Mouse (Mus musculus): ENCODE measurements around the gene Soga1. TPM values are rescaled to one million over a fixed set of nuclear protein-coding genes. Genes with fewer than 3 reads are reported as not detected.

The Soga1 gene
- total and polyA plus RNA-seq, 2 experiments from 2014 or later, result 1.1 to 21.0 TPM

DNA sequence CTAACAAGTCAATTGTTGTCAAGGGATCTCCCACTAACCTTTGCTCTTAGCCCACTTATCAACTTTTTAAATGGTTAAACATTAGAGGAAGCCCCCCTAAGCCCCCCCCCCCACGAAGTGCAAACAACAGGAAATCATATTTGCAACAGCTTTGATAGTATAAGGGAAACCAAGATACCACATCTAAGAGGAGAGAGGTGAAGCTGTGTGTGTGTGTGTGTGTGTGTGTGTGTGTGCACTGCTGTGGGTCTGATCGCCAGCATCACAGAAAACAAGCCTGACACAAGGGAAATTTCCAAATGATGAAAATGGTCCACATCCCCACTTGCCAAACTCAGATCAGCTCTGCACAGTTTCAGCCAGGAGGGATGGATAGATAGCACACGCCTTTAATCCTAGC lies 40.0 kb upstream of the Soga1 start:
- no peaks in the 10 kb centered on the region for H3K9me3 ChIP-seq (replicated peaks; ENCODE audit: control insufficient read depth, low read length)
- no peak for ATAC-seq (ENCODE audit: insufficient read depth, low read depth)
- 63% methylated on average over 3 of the region's 3 CpGs for WGBS
- no peaks in the 10 kb centered on the region for H3K27me3 ChIP-seq (ENCODE audit: control insufficient read depth, insufficient read depth, low read length)
- TF ChIP-seq CTCF (IDR thresholded peaks at IDR 0.05; ENCODE audit: low read depth) (no peak), EP300 (IDR thresholded peaks at IDR 0.05; ENCODE audit: low read depth) (no peak)
- H3K9ac ChIP-seq (replicated peaks; ENCODE audit: low read depth, low read length), result no peak overlapping the region
- DNase-seq (ENCODE audit: low spot score), result no peak
- H3K4me1 ChIP-seq (ENCODE audit: control insufficient read depth, insufficient read depth), result no peaks in the 10 kb centered on the region
- H3K36me3 ChIP-seq (replicated peaks; ENCODE audit: control insufficient read depth, insufficient read depth, low read length), result peaks cover 29% of the 10 kb centered on the region
- H3K4me3 ChIP-seq (ENCODE audit: low read depth, low read length), result no peak overlapping the region
- H3K27ac ChIP-seq (ENCODE audit: low read depth), result no peak overlapping the region
- no peak overlapping the region for H3K4me2 ChIP-seq (ENCODE audit: low read depth, low read length)

DNA sequence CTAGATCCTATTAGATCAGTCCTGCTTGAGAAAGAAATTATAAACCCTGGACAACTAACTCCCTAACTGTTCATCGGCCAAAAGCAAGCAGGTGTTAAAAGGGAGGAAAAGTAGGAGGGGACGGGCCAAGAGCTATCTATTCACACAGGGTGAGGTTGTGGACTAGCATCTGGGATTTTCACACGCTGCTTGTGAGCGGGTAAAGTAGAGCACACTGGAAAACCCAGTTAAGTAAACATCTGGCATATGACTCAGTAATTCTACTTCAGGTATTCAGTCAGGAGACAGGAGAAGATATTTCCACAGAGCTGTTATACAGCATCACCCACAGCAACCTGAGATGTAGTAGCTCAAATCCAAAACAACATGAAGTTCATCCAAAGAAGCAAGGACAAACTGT lies 39.5 kb upstream of the Soga1 start:
- WGBS, result 70% methylated on average over 4 of the region's 4 CpGs
- Histone ChIP-seq H3K4me3 (ENCODE audit: low read depth, low read length) (no peak overlapping the region), H3K27me3 (ENCODE audit: control insufficient read depth, insufficient read depth, low read length) (no peaks in the 10 kb centered on the region), H3K36me3 (replicated peaks; ENCODE audit: control insufficient read depth, insufficient read depth, low read length) (peaks cover 34% of the 10 kb centered on the region), H3K9ac (replicated peaks; ENCODE audit: low read depth, low read length) (no peak overlapping the region), H3K4me1 (ENCODE audit: control insufficient read depth, insufficient read depth) (no peaks in the 10 kb centered on the region), H3K27ac (ENCODE audit: low read depth) (no peak overlapping the region), H3K4me2 (ENCODE audit: low read depth, low read length) (no peak overlapping the region), H3K9me3 (replicated peaks; ENCODE audit: control insufficient read depth, low read length) (no peaks in the 10 kb centered on the region)
- no peak for DNase-seq (ENCODE audit: low spot score)
- TF ChIP-seq CTCF (IDR thresholded peaks at IDR 0.05; ENCODE audit: low read depth), result no peak
- no peak for TF ChIP-seq EP300 (IDR thresholded peaks at IDR 0.05; ENCODE audit: low read depth)
- ATAC-seq (ENCODE audit: insufficient read depth, low read depth), result no peak

DNA sequence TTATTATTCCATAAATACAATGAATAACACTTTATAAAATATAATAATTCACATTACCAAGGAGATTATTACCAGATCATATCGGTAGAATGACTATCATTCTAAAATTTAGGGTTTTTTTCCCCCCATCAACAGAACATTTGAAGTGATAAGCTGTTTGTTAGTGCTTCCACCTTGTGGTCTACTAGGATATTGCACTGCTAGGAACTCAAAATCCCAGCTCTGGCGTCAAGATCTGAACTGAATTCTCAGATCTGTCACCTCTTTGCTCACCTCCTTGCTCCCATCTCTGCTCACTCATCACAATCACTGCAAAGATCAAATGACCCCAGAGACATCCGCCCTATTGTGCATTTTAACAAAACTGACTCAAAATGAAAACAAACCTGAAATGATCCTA lies 37.9 kb upstream of the Soga1 start:
- Histone ChIP-seq H3K9ac (replicated peaks; ENCODE audit: low read depth, low read length) (no peak overlapping the region), H3K4me2 (ENCODE audit: low read depth, low read length) (no peak overlapping the region), H3K36me3 (replicated peaks; ENCODE audit: control insufficient read depth, insufficient read depth, low read length) (peaks cover 39% of the 10 kb centered on the region), H3K27me3 (ENCODE audit: control insufficient read depth, insufficient read depth, low read length) (no peaks in the 10 kb centered on the region), H3K4me3 (ENCODE audit: low read depth, low read length) (no peak overlapping the region), H3K27ac (ENCODE audit: low read depth) (no peak overlapping the region), H3K4me1 (ENCODE audit: control insufficient read depth, insufficient read depth) (no peaks in the 10 kb centered on the region), H3K9me3 (replicated peaks; ENCODE audit: control insufficient read depth, low read length) (no peaks in the 10 kb centered on the region)
- DNase-seq (ENCODE audit: low spot score) (no peak), ATAC-seq (ENCODE audit: insufficient read depth, low read depth) (no peak)
- peak; percentile 69 for TF ChIP-seq CTCF (IDR thresholded peaks at IDR 0.05; ENCODE audit: low read depth)
- no peak for TF ChIP-seq EP300 (IDR thresholded peaks at IDR 0.05; ENCODE audit: low read depth)
- WGBS, result 13% methylated on average over 3 of the region's 3 CpGs

DNA sequence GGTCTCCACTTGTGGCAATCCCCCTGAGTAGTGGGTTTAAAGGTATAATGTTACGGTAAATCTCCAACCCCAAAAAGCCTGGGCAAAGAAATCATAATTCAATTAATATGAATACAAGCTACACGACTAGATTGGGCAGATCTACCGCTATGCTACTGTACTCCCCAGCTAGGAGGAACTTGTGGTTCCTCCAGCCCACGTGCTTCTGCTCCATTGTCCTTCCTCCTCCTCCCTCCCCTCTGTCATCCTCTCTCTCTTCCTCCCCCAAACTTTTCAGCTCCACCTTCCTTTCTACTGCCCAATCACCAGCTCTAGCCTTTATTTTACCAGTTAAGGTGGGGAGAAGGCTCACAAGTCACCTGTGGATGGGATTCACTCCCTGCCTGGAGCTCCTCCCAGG lies 29.2 kb upstream of the Soga1 start:
- no peak overlapping the region for H3K4me3 ChIP-seq (ENCODE audit: low read depth, low read length)
- H3K27ac ChIP-seq (ENCODE audit: low read depth), result no peak overlapping the region
- peaks cover 50% of the 10 kb centered on the region for H3K36me3 ChIP-seq (replicated peaks; ENCODE audit: control insufficient read depth, insufficient read depth, low read length)
- no peaks in the 10 kb centered on the region for H3K9me3 ChIP-seq (replicated peaks; ENCODE audit: control insufficient read depth, low read length)
- no peak overlapping the region for H3K9ac ChIP-seq (replicated peaks; ENCODE audit: low read depth, low read length)
- H3K27me3 ChIP-seq (ENCODE audit: control insufficient read depth, insufficient read depth, low read length), result no peaks in the 10 kb centered on the region
- TF ChIP-seq CTCF (IDR thresholded peaks at IDR 0.05; ENCODE audit: low read depth) (no peak), EP300 (IDR thresholded peaks at IDR 0.05; ENCODE audit: low read depth) (no peak)
- ATAC-seq (ENCODE audit: insufficient read depth, low read depth), result no peak
- H3K4me2 ChIP-seq (ENCODE audit: low read depth, low read length), result no peak overlapping the region
- no peaks in the 10 kb centered on the region for H3K4me1 ChIP-seq (ENCODE audit: control insufficient read depth, insufficient read depth)
- no peak for DNase-seq (ENCODE audit: low spot score)
- WGBS, result 84% methylated on average over 4 of the region's 4 CpGs

DNA sequence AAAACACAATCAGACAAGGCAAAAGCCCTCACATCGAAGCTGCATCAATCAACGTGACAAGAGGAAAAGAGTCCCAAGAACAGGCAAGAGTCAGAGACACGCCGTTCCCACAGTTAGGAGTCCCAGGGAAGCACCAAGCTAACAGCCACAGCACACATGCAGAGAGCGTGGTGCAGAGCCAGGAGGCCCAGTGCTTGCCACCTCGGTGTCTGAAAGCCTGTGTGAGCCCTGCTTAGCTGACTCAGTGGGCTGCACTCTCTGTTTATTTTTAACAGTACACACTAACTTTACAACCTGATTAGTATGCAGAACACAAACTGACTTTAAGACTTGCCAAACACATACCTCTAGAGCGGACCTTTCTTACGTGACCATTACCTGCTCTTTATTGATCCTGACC lies 25.4 kb upstream of the Soga1 start:
- H3K4me1 ChIP-seq (ENCODE audit: control insufficient read depth, insufficient read depth), result no peaks in the 10 kb centered on the region
- H3K9me3 ChIP-seq (replicated peaks; ENCODE audit: control insufficient read depth, low read length), result no peaks in the 10 kb centered on the region
- peaks cover 56% of the 10 kb centered on the region for H3K36me3 ChIP-seq (replicated peaks; ENCODE audit: control insufficient read depth, insufficient read depth, low read length)
- TF ChIP-seq EP300 (IDR thresholded peaks at IDR 0.05; ENCODE audit: low read depth) (no peak), CTCF (IDR thresholded peaks at IDR 0.05; ENCODE audit: low read depth) (no peak)
- no peak overlapping the region for H3K4me3 ChIP-seq (ENCODE audit: low read depth, low read length)
- ATAC-seq (ENCODE audit: insufficient read depth, low read depth) (no peak), DNase-seq (ENCODE audit: low spot score) (no peak)
- H3K4me2 ChIP-seq (ENCODE audit: low read depth, low read length), result no peak overlapping the region
- H3K27ac ChIP-seq (ENCODE audit: low read depth), result no peak overlapping the region
- no peak overlapping the region for H3K9ac ChIP-seq (replicated peaks; ENCODE audit: low read depth, low read length)
- 83% methylated on average over 8 of the region's 8 CpGs for WGBS
- H3K27me3 ChIP-seq (ENCODE audit: control insufficient read depth, insufficient read depth, low read length), result no peaks in the 10 kb centered on the region

DNA sequence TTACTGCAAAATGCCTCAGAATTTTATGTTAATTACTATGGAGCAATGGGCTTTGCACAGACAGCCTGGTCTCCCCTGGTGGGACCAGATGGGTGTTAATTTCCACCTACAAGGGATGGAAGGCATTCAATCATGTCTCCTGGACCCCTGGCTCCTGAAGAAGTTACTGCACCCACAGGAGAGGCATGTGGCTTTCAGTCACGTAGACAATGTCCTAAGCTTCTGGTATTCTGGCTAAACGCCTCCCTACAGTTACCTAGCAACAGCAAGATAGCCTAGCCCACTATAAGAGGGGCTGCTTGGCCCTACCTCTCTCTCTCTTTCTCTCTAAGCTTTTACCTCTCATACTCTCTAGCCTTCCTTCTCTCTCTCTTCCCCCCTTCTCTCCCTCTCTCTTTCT lies 23.2 kb upstream of the Soga1 start:
- 63% methylated on average over 2 of the region's 2 CpGs for WGBS

More for the DNA sequence above, 23.2 kb upstream of the Soga1 start:
- no peak overlapping the region for H3K4me3 ChIP-seq (ENCODE audit: low read depth, low read length)
- no peaks in the 10 kb centered on the region for H3K27me3 ChIP-seq (ENCODE audit: control insufficient read depth, insufficient read depth, low read length)
- ATAC-seq (ENCODE audit: insufficient read depth, low read depth) (no peak), DNase-seq (ENCODE audit: low spot score) (no peak)
- TF ChIP-seq CTCF (IDR thresholded peaks at IDR 0.05; ENCODE audit: low read depth), result no peak
- no peak for TF ChIP-seq EP300 (IDR thresholded peaks at IDR 0.05; ENCODE audit: low read depth)
- H3K9ac ChIP-seq (replicated peaks; ENCODE audit: low read depth, low read length), result no peak overlapping the region
- H3K36me3 ChIP-seq (replicated peaks; ENCODE audit: control insufficient read depth, insufficient read depth, low read length), result peaks cover 41% of the 10 kb centered on the region
- no peaks in the 10 kb centered on the region for H3K4me1 ChIP-seq (ENCODE audit: control insufficient read depth, insufficient read depth)
- H3K27ac ChIP-seq (ENCODE audit: low read depth), result no peak overlapping the region
- no peaks in the 10 kb centered on the region for H3K9me3 ChIP-seq (replicated peaks; ENCODE audit: control insufficient read depth, low read length)
- H3K4me2 ChIP-seq (ENCODE audit: low read depth, low read length), result no peak overlapping the region
